Mouse (Mus musculus): Measurements from ENCODE around the gene Tmem14a.
"Not testable (repeated sequence)": the region's sequence is repeated elsewhere in the genome, so short reads cannot be mapped to it uniquely, and the experiment has no call there.

The Tmem14a gene

DNA sequence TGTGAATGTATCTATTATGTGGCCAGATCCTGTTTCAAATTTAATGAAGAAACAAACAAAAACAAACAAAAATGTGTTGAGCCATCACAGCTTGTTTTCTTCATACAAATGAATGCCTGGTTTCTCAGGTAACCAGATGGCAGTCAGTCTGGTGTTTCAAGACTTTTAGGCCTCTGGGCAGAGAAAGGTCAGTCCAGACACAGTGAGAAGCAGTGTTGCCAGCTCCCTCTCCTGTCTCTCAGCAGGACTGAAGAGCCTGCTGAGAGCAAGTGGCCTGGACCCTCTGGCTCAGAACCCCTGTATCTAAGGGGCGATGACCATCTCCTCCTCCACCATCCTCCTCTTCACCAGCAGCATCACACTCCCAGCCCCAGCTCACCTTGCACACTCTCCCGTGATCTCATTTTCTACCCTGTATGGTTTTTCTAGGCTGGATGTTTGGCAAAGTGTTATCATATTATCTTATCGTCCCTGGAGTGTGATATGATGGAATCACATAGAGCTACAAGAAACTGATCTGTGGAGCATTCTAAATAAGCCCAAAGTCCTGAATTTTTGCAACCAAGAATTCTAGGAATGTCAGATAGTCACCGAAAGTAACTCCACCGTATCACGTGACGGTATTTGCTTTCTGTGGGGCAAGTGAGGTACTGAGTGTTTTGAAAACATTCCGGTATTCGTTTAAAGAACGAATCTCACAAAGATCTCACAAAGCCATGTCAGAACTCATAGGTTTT, 34.4 kb downstream of the Tmem14a start:
- DNase-seq (ENCODE audit: low read depth), result no peak

DNA sequence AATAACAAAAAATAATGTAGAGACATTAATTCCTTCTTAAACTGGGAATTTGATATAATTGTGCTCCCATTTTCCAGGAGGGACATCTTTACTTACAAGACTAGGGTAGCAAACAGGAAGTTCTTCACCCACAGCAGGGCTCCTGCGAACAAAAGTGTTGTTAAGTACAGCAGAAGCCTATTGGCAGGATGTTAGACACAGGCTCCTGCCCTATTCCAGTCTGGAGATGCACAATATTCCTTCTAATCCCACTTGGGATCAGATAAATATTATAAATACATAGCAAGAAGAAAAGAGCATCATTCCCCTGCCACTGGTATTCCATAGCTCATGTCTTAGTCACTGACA, 34.9 kb downstream of the Tmem14a start:
- no peak for DNase-seq (ENCODE audit: low read depth)

- DNase-seq (ENCODE audit: low read depth), result no peak
These were observed 35.5 kb downstream of the Tmem14a start for GRCm38 (mm10) chr1:21253856-21254255.

DNA sequence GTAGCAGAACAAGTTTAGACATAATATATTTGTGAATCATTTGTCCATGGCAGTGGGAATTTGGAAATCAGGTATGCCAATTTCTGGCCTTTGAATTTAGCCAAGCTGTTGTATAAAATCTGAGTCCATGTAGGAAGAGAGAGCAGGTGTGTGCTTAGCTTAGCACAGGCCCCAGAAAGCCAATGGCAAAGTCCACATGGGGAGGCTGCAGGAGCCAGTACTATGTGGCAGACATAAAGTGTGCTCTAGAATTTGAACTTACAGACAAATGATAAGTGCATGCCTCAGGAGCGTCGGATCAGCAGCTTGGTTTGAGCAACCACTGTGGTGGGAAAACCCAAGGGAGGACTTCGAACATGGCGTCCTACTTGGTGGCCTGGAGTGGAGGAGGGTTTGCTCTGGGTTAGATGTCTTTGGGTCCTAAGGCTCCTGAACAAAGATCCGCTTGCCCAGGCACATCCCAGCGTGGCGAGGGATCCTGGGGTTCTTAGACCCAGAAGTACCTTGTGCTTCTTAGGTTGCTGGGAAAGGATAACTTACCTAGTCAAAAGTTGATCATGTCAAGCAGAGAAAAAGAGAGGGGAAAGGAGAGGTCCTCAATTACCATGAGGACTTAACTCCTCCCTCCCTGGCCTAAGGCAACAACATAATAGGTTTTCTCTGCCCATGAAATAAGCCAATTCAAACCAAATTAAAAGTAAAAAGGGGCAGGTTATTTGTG, 37.4 kb downstream of the Tmem14a start:
- no peak for DNase-seq (ENCODE audit: low read depth)

DNA sequence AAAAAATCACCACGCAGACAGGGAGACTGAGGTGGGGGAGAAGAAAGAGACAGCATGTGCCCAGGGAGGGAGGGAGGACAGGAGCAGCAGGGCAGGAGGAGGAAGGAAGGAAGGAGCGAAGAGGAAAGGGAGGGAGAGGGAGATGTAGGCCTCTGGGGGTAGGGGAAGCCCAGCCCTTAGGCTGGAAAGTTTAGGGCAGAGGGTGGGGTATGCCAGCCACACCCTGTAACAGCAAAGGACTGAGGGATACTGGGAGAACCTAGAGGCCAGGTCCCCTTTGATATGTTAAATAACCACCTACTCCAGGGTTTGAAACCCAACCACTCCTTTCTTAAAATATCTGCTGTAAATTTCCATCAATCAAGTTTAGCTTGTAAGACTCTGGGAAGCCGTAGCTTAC, 38.0 kb downstream of the Tmem14a start:
- DNase-seq (ENCODE audit: low read depth), result no peak

DNA sequence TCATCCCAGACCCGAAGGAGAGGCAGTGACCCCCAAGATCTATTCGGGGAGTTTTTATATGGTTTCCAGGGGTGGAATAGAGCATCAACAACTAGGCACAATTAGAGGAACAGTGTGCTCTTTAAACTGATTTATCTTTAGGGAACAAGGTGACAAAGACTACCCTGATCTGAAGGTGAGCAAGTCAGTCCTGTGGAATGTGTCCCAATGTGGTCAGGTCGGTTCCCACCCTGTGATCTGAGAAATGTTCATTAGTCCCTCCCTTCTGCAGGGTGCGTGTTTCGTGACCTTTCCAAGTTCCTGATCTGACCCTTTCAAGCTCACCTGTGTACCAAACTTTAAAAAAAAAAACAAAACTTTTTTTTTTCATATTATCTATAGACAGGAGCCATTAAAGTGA, 38.5 kb downstream of the Tmem14a start:
- DNase-seq (ENCODE audit: low read depth), result no peak

DNA sequence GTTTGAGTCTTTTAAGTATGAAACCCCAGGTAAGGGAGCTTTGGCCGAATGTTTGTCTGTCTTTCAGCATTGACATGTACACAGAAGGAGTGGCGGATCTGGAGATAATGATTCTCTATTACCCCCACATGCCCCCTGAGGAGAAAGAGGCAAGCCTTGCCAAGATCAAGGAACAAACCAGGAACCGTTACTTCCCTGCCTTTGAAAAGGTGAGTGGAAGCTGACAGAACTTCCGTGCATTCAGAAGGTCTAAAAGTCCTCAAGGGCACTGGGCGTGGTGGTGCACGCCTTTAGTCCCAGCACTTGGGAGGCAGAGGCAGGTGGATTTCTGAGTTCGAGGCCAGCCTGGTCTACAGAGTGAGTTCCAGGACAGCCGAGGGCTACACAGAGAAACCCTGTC, 41.6 kb downstream of the Tmem14a start:
- DNase-seq (ENCODE audit: low read depth), result not testable (repeated sequence)

GRCm38 (mm10) chr1:21262401-21262800, 44.0 kb downstream of the Tmem14a start:
- DNase-seq (ENCODE audit: low read depth), result no peak

GRCm38 (mm10) chr1:21263986-21264385, 45.6 kb downstream of the Tmem14a start:
- no peak for DNase-seq (ENCODE audit: low read depth)

DNA sequence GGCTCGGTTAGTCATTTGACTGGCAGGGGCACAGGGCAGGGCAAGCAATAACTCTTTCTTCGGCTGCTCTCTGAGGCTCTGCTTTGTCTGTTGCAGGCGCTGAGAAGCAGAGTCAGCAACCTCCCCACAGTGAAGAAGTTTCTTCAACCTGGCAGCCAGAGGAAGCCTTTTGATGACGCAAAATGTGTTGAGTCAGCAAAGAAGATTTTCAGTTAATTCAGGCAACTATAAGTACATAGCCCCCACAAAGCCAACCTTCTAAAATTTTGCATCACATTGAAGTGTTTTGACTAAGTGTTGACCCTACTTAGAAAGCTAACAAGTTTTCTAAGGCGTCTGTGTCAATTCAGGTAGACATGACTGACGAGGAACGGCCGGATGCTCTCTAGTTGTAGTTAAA, 46.4 kb downstream of the Tmem14a start:
- DNase-seq (ENCODE audit: low read depth), result no peak

- DNase-seq (ENCODE audit: low read depth), result no peak
These were observed 48.4 kb downstream of the Tmem14a start for GRCm38 (mm10) chr1:21266766-21267165.

- not testable (repeated sequence) for DNase-seq (ENCODE audit: low read depth)
These were observed 49.1 kb downstream of the Tmem14a start for GRCm38 (mm10) chr1:21267466-21267865.

GRCm38 (mm10) chr1:21271343-21272055, 53.1 kb downstream of the Tmem14a start:
- peak; percentile 25 for DNase-seq (ENCODE audit: low read depth)

- DNase-seq (ENCODE audit: low read depth), result no peak
These were observed 53.7 kb downstream of the Tmem14a start for GRCm38 (mm10) chr1:21272056-21272431.

GRCm38 (mm10) chr1:21273091-21273490, 54.7 kb downstream of the Tmem14a start:
- no peak for DNase-seq (ENCODE audit: low read depth)

DNA sequence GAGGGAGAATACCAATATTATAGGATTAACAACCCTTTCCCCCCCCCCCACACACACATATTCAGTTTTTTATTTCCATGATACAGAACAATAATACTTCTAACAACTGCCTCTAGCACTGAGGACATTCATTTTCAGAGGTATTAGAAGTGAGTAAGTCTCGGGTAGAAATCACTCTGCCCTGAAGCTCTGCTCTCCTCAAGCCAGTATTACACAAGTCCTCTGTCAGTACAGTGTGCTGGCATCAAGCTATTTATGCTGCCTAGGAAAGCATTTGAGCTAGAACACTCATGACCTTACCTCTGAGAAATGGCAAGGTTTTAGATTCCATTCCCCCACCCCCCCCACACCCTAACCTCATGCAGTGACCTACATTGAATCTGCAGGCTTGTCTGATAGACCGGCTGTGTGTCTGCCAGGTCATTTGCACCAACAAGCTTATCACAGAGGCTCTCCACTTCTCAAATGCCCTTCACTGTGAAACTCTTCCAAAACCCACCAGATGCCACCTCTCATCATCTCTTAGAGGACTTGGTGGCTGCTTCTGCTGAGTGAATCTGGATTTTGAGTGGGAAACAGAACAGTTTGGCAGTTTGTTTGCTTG, 56.2 kb downstream of the Tmem14a start:
- DNase-seq (ENCODE audit: low read depth), result no peak

GRCm38 (mm10) chr1:21275366-21275765, 57.0 kb downstream of the Tmem14a start:
- DNase-seq (ENCODE audit: low read depth), result not testable (repeated sequence)

- not testable (repeated sequence) for DNase-seq (ENCODE audit: low read depth)
These were observed 57.8 kb downstream of the Tmem14a start for GRCm38 (mm10) chr1:21276158-21276557.
